Mouse (Mus musculus): ENCODE measurements around the gene Tnk2. TPM values are rescaled to one million over a fixed set of nuclear protein-coding genes. Genes with fewer than 3 reads are reported as not detected.

Gene Tnk2
- polyA plus RNA-seq, 1 experiment, result 119 TPM

GRCm38 (mm10) chr16:32682194-32682593, 38.5 kb downstream of the Tnk2 start:
- no peak for TF ChIP-seq POLR2A (IDR thresholded peaks at IDR 0.05; ENCODE audit: borderline replicate concordance, extremely low read depth, low read depth, low read length)
- TF ChIP-seq CTCF (IDR thresholded peaks at IDR 0.05; ENCODE audit: insufficient read depth, low read length), result peak; percentile 80
- WGBS, result 16% methylated on average over 5 of the region's 5 CpGs
- no peaks in the 10 kb centered on the region for H3K4me1 ChIP-seq (ENCODE audit: control insufficient read depth, insufficient read depth, low read length)
- H3K4me3 ChIP-seq (replicated peaks; ENCODE audit: extremely low read depth, low read depth, low read length), result no peak overlapping the region
- peak; percentile 62 for DNase-seq

- H3K4me1 ChIP-seq (ENCODE audit: control insufficient read depth, insufficient read depth, low read length), result no peaks in the 10 kb centered on the region
- no peak overlapping the region for H3K4me3 ChIP-seq (replicated peaks; ENCODE audit: extremely low read depth, low read depth, low read length)
- TF ChIP-seq CTCF (IDR thresholded peaks at IDR 0.05; ENCODE audit: insufficient read depth, low read length) (no peak), POLR2A (IDR thresholded peaks at IDR 0.05; ENCODE audit: borderline replicate concordance, extremely low read depth, low read depth, low read length) (no peak)
- 56% methylated on average over 4 of the region's 4 CpGs for WGBS
- DNase-seq, result no peak
Measured at GRCm38 (mm10) chr16:32682841-32683240, 39.2 kb downstream of the Tnk2 start.

GRCm38 (mm10) chr16:32683343-32683742, 39.7 kb downstream of the Tnk2 start:
- no peak for DNase-seq
- H3K4me3 ChIP-seq (replicated peaks; ENCODE audit: extremely low read depth, low read depth, low read length), result no peak overlapping the region
- no peaks in the 10 kb centered on the region for H3K4me1 ChIP-seq (ENCODE audit: control insufficient read depth, insufficient read depth, low read length)
- TF ChIP-seq POLR2A (IDR thresholded peaks at IDR 0.05; ENCODE audit: borderline replicate concordance, extremely low read depth, low read depth, low read length) (no peak), CTCF (IDR thresholded peaks at IDR 0.05; ENCODE audit: insufficient read depth, low read length) (peak; percentile 47)
- WGBS, result 35% methylated on average over 5 of the region's 5 CpGs

GRCm38 (mm10) chr16:32685405-32685804, 41.7 kb downstream of the Tnk2 start:
- DNase-seq, result no peak
- Histone ChIP-seq H3K4me1 (ENCODE audit: control insufficient read depth, insufficient read depth, low read length) (no peaks in the 10 kb centered on the region), H3K4me3 (replicated peaks; ENCODE audit: extremely low read depth, low read depth, low read length) (no peak overlapping the region)
- 47% methylated on average over 10 of the region's 10 CpGs for WGBS
- TF ChIP-seq POLR2A (IDR thresholded peaks at IDR 0.05; ENCODE audit: borderline replicate concordance, extremely low read depth, low read depth, low read length), result no peak
- no peak for TF ChIP-seq CTCF (IDR thresholded peaks at IDR 0.05; ENCODE audit: insufficient read depth, low read length)

GRCm38 (mm10) chr16:32685998-32686397, 42.3 kb downstream of the Tnk2 start:
- 53% methylated on average over 5 of the region's 5 CpGs for WGBS
- H3K4me3 ChIP-seq (replicated peaks; ENCODE audit: extremely low read depth, low read depth, low read length), result no peak overlapping the region
- TF ChIP-seq POLR2A (IDR thresholded peaks at IDR 0.05; ENCODE audit: borderline replicate concordance, extremely low read depth, low read depth, low read length), result no peak
- no peak for TF ChIP-seq CTCF (IDR thresholded peaks at IDR 0.05; ENCODE audit: insufficient read depth, low read length)
- no peak for DNase-seq
- no peaks in the 10 kb centered on the region for H3K4me1 ChIP-seq (ENCODE audit: control insufficient read depth, insufficient read depth, low read length)

GRCm38 (mm10) chr16:32687221-32687620, 43.5 kb downstream of the Tnk2 start:
- DNase-seq, result no peak
- no peak for TF ChIP-seq POLR2A (IDR thresholded peaks at IDR 0.05; ENCODE audit: borderline replicate concordance, extremely low read depth, low read depth, low read length)
- TF ChIP-seq CTCF (IDR thresholded peaks at IDR 0.05; ENCODE audit: insufficient read depth, low read length), result no peak
- H3K4me3 ChIP-seq (replicated peaks; ENCODE audit: extremely low read depth, low read depth, low read length), result no peak overlapping the region
- WGBS, result 80% methylated on average over 5 of the region's 5 CpGs
- H3K4me1 ChIP-seq (ENCODE audit: control insufficient read depth, insufficient read depth, low read length), result no peaks in the 10 kb centered on the region

- Histone ChIP-seq H3K4me1 (ENCODE audit: control insufficient read depth, insufficient read depth, low read length) (no peaks in the 10 kb centered on the region), H3K4me3 (replicated peaks; ENCODE audit: extremely low read depth, low read depth, low read length) (no peak overlapping the region)
- WGBS, result 44% methylated on average over 4 of the region's 4 CpGs
- no peak for DNase-seq
- TF ChIP-seq CTCF (IDR thresholded peaks at IDR 0.05; ENCODE audit: insufficient read depth, low read length), result no peak
- no peak for TF ChIP-seq POLR2A (IDR thresholded peaks at IDR 0.05; ENCODE audit: borderline replicate concordance, extremely low read depth, low read depth, low read length)
Measured at GRCm38 (mm10) chr16:32688770-32689169, 45.1 kb downstream of the Tnk2 start.

- peak; percentile 59 for TF ChIP-seq CTCF (IDR thresholded peaks at IDR 0.05; ENCODE audit: insufficient read depth, low read length)
- no peak for TF ChIP-seq POLR2A (IDR thresholded peaks at IDR 0.05; ENCODE audit: borderline replicate concordance, extremely low read depth, low read depth, low read length)
- no peak overlapping the region for H3K4me3 ChIP-seq (replicated peaks; ENCODE audit: extremely low read depth, low read depth, low read length)
- 6% methylated on average over 9 of the region's 9 CpGs for WGBS
- H3K4me1 ChIP-seq (ENCODE audit: control insufficient read depth, insufficient read depth, low read length), result no peaks in the 10 kb centered on the region
- DNase-seq, result peak; percentile 62
Measured at GRCm38 (mm10) chr16:32689501-32689900, 45.8 kb downstream of the Tnk2 start.

GRCm38 (mm10) chr16:32696841-32697464, 53.3 kb downstream of the Tnk2 start:
- TF ChIP-seq POLR2A (IDR thresholded peaks at IDR 0.05; ENCODE audit: borderline replicate concordance, extremely low read depth, low read depth, low read length), result no peak
- TF ChIP-seq CTCF (IDR thresholded peaks at IDR 0.05; ENCODE audit: insufficient read depth, low read length), result peak; percentile 44
- 20% methylated on average over 7 of the region's 7 CpGs for WGBS
- H3K4me3 ChIP-seq (replicated peaks; ENCODE audit: extremely low read depth, low read depth, low read length), result no peak overlapping the region
- no peaks in the 10 kb centered on the region; the same call in 1 of the 2 replicates for H3K4me1 ChIP-seq (ENCODE audit: control insufficient read depth, insufficient read depth, low read length)
- DNase-seq, result no peak
